Mouse (Mus musculus) ovary, adult 10 weeks (tissue): ENCODE results near the gene Zfp989. TPM values are rescaled to one million over a fixed set of nuclear protein-coding genes. Genes with fewer than 3 reads are reported as not detected.

ENCODE experiments used
- polyA plus RNA-seq: library from polyadenylated mRNA; stranded (reverse); fragments of 350-450 nt; fragmentation: Illumina TruSeq; extraction: RNeasy Lipid Tissue Mini Kit (QIAGEN cat#74804); gene quantifications from one replicate; pipeline ENCODE4 v1.2.3, GENCODE M21; 2014

Gene Zfp989
- 0.68 TPM for polyA plus RNA-seq

DNA sequence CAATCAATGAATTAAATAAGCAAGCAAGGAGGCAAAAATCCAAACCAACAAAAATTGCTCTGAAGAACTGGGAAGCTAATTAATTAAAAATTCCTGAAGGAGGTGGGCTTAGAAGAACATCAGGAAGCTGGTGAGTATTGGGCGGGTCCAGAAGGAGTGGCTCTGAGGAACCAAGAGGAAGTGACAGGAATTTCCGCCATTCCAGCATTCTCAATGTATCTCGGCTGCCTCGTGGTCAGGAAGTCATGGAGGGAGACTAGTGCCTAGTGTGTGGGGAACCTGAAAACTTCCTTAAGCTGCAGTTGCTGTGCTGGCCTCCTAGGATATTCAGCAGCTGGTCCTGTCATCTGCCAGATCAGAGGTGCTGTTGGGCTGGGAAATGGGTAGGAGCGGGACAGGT, at the start of gene Zfp989:
Gene Zfp989 (plus strand): TSS at position 220 of the 400 bp plus-strand sequence.

DNA sequence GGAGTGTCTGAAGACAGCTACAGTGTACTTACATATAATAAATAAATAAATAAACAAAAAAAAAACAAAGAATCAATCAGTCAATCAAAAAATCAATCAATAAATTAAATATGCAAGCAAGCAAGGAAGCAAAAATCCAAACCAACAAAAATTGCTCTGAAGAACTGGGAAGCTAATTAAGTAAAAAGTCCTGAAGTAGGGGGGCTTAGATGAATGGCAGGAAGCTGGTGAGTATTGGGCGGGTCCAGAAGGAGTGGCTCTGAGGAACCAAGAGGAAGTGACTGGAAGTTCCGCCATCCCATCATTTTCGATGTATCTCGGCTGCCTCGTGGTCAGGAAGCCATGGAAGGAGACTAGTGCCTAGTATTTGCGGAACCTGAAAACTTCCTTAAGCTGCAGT, 49.8 kb downstream of the Zfp989 start, which contains the start of gene Rex2:
Gene Rex2 (plus strand): TSS at position 301 of the 400 bp plus-strand sequence.

Other genes with a start within 250 kb of the Zfp989 start
- 3.3 TPM for gene Gm21411, start 62.4 kb upstream of the Zfp989 start, polyA plus RNA-seq
- gene Rex2, start 49.9 kb downstream of the Zfp989 start, polyA plus RNA-seq: 2.2 TPM
- 127 TPM for gene Zfp991, start 160.1 kb downstream of the Zfp989 start, polyA plus RNA-seq